Mouse (Mus musculus) ovary, adult 10 weeks (tissue): ENCODE measurements around the gene Commd8. TPM values are rescaled to one million over a fixed set of nuclear protein-coding genes. Genes with fewer than 3 reads are reported as not detected.

ENCODE experiments used
- polyA plus RNA-seq: library from polyadenylated mRNA; stranded (reverse); fragments of 350-450 nt; fragmentation: Illumina TruSeq; extraction: RNeasy Lipid Tissue Mini Kit (QIAGEN cat#74804); gene quantifications from one replicate; pipeline ENCODE4 v1.2.3, GENCODE M21; 2014

The Commd8 gene
- polyA plus RNA-seq = 247 TPM

GRCm38 (mm10) chr5:72167594-72168284, at the start of gene Commd8:
Commd8 (minus strand) TSS chr5:72168189.

